Mouse (Mus musculus) forebrain, embryonic 14.5 days (tissue): ENCODE measurements around the gene Col4a4. TPM values are rescaled to one million over a fixed set of nuclear protein-coding genes. Genes with fewer than 3 reads are reported as not detected.
A peak's percentile ranks its signal among the peaks of the same experiment; 100 is the strongest.

ENCODE experiments used
- ATAC-seq: fragments of 200-750 bp; cut with Nextera tagmentation; 2 replicates; pipeline ENCODE4 v1.8.0; 2017; ENCODE audit warnings: mild to moderate bottlenecking, moderate library complexity
- DNase-seq: peaks from one replicate; pipeline ENCODE4 v3.0.0-alpha.2; 2015; ENCODE audit warnings: low spot score
- H3K27ac ChIP-seq: fragments of 300-500 bp; sonication (generic); 2 replicates; pipeline ENCODE4 v1.5.1; 2014; ENCODE audit warnings: low read depth, mild to moderate bottlenecking, control low read depth, low read length, moderate library complexity
- H3K27me3 ChIP-seq: fragments of 300-500 bp; sonication (generic); replicated peaks from 2 replicates; pipeline ENCODE4 v1.6.1; 2014; ENCODE audit warnings: low read length, control low read depth, mixed read lengths; ENCODE audit not compliant: control insufficient read depth, insufficient read depth
- H3K36me3 ChIP-seq: fragments of 300-500 bp; sonication (generic); 2 replicates; pipeline ENCODE4 v1.6.1; 2014; ENCODE audit warnings: low read length, control low read depth; ENCODE audit not compliant: control insufficient read depth, insufficient read depth
- H3K4me1 ChIP-seq: fragments of 300-500 bp; sonication (generic); 2 replicates; pipeline ENCODE4 v1.6.1; 2014; ENCODE audit warnings: antibody characterized with exemption, low read length, control low read depth; ENCODE audit not compliant: control insufficient read depth, insufficient read depth
- H3K4me2 ChIP-seq: fragments of 300-500 bp; sonication (generic); 2 replicates; pipeline ENCODE4 v1.6.1; 2014; ENCODE audit warnings: mild to moderate bottlenecking, control low read depth, low read length
- H3K4me3 ChIP-seq: fragments of 300-500 bp; sonication (generic); 2 replicates; pipeline ENCODE4 v1.5.1; 2014; ENCODE audit warnings: low read depth, low read length, control low read depth
- H3K9ac ChIP-seq: fragments of 300-500 bp; sonication (generic); 2 replicates; pipeline ENCODE4 v1.6.1; 2014; ENCODE audit warnings: mild to moderate bottlenecking, low read length, control low read depth, moderate library complexity
- H3K9me3 ChIP-seq: fragments of 300-500 bp; sonication (generic); replicated peaks from 2 replicates; pipeline ENCODE4 v1.6.1; 2016; ENCODE audit warnings: low read length, control low read depth, mixed read lengths; ENCODE audit not compliant: control insufficient read depth
- WGBS: fragments of 180-500 bp; shearing (Covaris S2); extraction: QIAGEN DNeasy Blood & Tissue Kit; methylation state at CpG from one replicate; pipeline ENCODE4 v1.1.7; 2014; 5-methylcytosine and 5-hydroxymethylcytosine counted together
- polyA plus RNA-seq: library from polyadenylated mRNA; unstranded; fragments of >200 nt; fragmentation: Nextera tagmentation; extraction: Ambion mirVana; gene quantifications from 2 replicates; pipeline ENCODE4 v1.2.1, GENCODE M21; 2014

Gene Col4a4
- 0.21 and 0.24 TPM in 2 replicates for polyA plus RNA-seq

DNA sequence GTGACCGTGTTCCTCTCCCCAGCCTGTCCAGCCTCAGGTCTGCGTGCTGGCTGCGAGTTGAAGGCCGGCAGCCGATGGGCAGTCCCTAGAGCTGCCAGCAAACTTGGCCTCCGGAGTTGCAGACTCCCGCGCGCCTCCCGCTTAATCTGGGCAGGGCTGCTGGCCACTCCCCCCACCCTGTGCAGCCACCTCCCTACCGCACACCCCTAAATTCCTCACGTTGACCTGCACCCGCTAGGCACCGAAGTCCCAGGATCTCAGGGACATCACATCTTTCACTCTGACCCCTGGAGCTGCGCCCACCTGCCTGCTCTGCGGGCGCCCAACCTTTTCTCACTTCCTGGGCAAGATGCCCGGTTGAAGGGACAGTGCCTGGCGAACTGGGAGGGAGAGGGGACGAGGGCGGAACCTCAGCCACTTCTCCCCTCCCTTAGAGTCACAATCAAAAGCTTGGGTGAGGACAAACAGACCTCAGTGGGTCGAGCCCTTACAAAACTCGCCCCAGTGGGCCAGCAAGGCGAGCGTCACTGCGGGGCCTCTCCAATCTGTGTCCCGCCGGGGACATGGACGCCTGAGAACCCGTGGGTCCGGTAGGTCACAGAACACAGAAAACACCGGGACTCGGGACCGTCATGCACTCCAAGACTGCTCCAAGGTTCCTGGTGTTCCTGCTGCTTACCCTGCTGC lies at the start of gene Col4a4, which contains the start of gene Col4a3:
TSS of gene Col4a4 (minus strand) at position 137 of the 687 bp plus-strand sequence.
TSS of gene Col4a3 (plus strand) at position 209 of the 687 bp plus-strand sequence.
- no peak within 1 kb of the TSS for H3K27ac ChIP-seq

DNA sequence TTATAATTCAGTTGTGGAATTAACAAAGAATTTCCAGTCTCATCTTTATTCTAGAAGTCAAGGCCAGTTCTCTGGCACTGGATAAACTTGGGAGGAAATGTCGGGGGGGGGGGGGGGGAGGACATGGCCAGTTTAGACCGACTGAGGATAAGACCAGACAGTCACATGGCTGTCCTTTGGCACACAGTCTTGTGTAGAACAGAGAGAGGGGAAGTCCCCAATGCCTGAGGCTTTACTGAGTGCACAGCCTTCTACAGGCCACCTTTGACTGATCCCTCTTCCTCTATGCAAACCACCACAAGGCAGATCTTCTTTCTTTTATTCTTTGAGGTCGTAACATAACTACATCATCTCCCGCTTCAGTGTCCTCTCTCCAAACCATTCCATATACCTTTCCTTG lies 49.7 kb upstream of the Col4a4 start:
- Histone ChIP-seq H3K27me3 (no peaks in the 10 kb centered on the region), H3K4me2 (no peak overlapping the region), H3K4me3 (no peak overlapping the region), H3K36me3 (no peaks in the 10 kb centered on the region), H3K9me3 (no peaks in the 10 kb centered on the region), H3K27ac (no peak overlapping the region), H3K9ac (no peak overlapping the region), H3K4me1 (0 out of 2 replicates have a peak, but pooled peaks cover 4% of the 10 kb centered on the region)
- DNase-seq (no peak), ATAC-seq (no peak)
- 92% methylated on average over 4 of the region's 4 CpGs for WGBS

More for the DNA sequence above, at the start of gene Col4a4, which contains the start of gene Col4a3:
- peak; percentile 22 for DNase-seq
- H3K4me2 ChIP-seq, result peak within 1 kb of the TSS; percentile 59
- H3K9me3 ChIP-seq, result no peaks in the 10 kb centered on the region
- ATAC-seq, result peak; percentile 52
- H3K4me1 ChIP-seq, result peaks cover 8% of the 10 kb centered on the region
- H3K4me3 ChIP-seq, result peak within 1 kb of the TSS; percentile 26
- WGBS, result 6% methylated on average over 34 of the region's 34 CpGs
- H3K27me3 ChIP-seq, result 0 out of 2 replicates have a peak, but pooled peaks cover 4% of the 10 kb centered on the region
- H3K36me3 ChIP-seq, result no peaks in the 10 kb centered on the region
- H3K9ac ChIP-seq, result peak within 1 kb of the TSS; percentile 53

DNA sequence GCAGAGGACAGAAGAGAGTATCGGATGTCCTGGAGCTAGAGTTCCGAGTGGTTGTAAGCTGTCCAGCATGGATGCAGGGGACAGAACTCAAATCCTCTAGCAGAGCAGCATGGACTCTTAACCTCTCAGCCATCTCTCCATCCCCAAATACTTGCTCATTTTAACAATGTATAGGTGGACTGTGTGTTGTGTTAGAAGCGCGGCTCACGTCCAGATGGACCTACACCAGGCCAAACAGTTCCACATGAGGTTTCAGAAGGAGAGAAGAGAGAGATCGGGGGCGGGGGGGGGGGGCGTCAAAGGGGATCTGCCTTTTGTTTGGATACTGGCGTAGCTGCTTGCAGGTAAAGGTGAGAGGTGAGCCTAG lies 48.6 kb upstream of the Col4a4 start:
- DNase-seq (no peak), ATAC-seq (0 out of 2 replicates have a peak, but pooled peaks have one; percentile 11)
- Histone ChIP-seq H3K27me3 (no peaks in the 10 kb centered on the region), H3K27ac (no peak overlapping the region), H3K36me3 (no peaks in the 10 kb centered on the region), H3K4me2 (no peak overlapping the region), H3K9ac (no peak overlapping the region), H3K9me3 (no peaks in the 10 kb centered on the region), H3K4me3 (no peak overlapping the region), H3K4me1 (0 out of 2 replicates have a peak, but pooled peaks cover 4% of the 10 kb centered on the region)
- WGBS, result 80% methylated on average over 9 of the region's 9 CpGs

DNA sequence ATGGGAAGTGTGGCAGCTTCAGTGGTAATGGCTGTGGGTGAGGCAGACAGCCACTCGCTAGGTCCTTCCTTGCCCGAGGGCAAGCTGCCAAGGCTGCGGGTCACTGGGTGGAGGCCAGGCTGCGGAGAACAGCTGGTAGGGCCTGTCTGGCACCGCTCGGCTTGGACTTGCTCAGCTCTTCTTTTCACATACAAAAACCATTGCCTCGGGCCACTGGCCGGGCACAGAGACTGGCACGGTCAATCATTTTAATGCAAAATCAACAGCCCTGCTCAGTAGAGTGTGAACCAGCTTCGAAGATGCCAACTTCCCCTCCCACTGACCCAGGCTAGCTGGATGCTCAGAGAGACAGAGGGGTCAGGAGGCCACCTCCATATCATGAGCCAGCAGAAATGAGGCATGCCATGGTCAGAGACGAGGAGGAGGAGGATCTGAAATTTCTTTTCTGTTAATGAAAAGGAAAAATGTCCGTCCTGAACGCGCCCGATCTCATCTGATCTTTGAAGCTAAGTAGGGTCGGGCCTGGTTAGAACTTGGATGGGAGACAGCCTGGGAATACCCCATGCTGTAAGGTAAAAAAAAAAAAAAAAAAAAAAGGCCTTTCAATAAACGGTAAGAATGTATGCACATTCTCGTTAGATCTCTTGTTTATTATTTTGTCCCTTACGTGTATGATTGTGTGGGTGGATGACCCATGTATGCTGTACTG lies 48.0 kb upstream of the Col4a4 start:
- H3K36me3 ChIP-seq, result no peaks in the 10 kb centered on the region
- no peak overlapping the region for H3K4me2 ChIP-seq
- WGBS, result 65% methylated on average over 19 of the region's 19 CpGs
- 0 out of 2 replicates have a peak, but pooled peaks cover 4% of the 10 kb centered on the region for H3K4me1 ChIP-seq
- H3K27me3 ChIP-seq, result no peaks in the 10 kb centered on the region
- no peaks in the 10 kb centered on the region for H3K9me3 ChIP-seq
- DNase-seq, result peak; percentile 65
- H3K27ac ChIP-seq, result no peak overlapping the region; the same call in 1 of the 2 replicates
- no peak overlapping the region for H3K4me3 ChIP-seq
- peak; percentile 88 for ATAC-seq
- no peak overlapping the region; the same call in 1 of the 2 replicates for H3K9ac ChIP-seq

DNA sequence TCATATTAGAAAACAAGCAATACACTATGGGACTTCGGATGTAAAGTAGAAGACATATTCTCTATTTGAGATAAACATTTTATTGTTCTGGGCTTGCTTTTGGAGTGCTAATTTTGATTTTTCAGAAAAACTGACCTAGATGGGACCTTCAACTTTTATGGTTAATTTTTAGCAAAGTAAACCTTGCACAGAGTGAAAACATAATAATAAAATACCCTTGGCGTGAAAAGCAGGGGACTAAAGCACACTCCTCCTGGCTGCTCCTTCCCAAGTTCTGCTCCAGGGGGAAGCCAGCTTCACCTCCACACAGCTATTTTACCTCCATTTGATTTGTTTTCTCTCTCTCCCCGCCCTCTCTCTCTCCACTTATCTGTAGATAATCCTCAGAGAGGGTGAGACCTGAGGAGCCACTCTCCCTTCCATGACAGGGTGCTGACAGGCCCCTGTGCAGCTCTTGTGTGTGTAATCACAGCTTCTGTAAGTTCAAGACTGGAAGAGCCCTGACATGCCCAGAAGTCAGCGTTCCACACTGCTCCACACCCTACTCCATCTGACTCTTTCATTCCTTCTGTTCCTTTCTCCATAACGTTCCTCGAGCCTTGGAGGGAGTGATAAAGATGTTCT lies 44.6 kb upstream of the Col4a4 start:
- Histone ChIP-seq H3K9me3 (no peaks in the 10 kb centered on the region), H3K27ac (no peak overlapping the region), H3K9ac (no peak overlapping the region), H3K4me3 (no peak overlapping the region), H3K4me1 (0 out of 2 replicates have a peak, but pooled peaks cover 4% of the 10 kb centered on the region), H3K4me2 (no peak overlapping the region), H3K27me3 (no peaks in the 10 kb centered on the region), H3K36me3 (no peaks in the 10 kb centered on the region)
- WGBS, result 82% methylated on average over 6 of the region's 6 CpGs
- ATAC-seq (no peak), DNase-seq (no peak)

DNA sequence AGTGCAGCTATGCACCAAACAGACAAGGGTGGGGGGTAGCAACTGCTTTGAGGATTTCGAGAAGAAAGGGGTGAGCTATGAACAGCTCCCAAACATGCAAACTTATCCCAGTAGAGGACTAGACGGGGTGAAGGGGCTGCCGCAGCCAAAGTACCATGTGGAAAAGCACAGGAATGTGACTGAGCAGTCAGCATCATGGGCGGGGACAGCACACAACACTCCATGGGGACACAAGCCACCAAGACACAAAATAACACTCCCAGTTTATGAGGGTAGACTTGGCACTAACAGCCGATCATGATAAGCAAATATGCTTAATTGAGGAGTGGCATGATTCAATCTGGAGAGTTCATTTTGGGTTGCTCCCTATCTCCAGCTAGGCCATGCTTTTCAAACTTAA lies 42.8 kb upstream of the Col4a4 start:
- Histone ChIP-seq H3K9ac (no peak overlapping the region), H3K36me3 (no peaks in the 10 kb centered on the region), H3K4me1 (0 out of 2 replicates have a peak, but pooled peaks cover 2% of the 10 kb centered on the region), H3K27ac (no peak overlapping the region), H3K4me3 (no peak overlapping the region), H3K4me2 (no peak overlapping the region), H3K27me3 (no peaks in the 10 kb centered on the region), H3K9me3 (no peaks in the 10 kb centered on the region)
- ATAC-seq, result no peak
- WGBS, result 85% methylated on average over 5 of the region's 5 CpGs
- no peak for DNase-seq

DNA sequence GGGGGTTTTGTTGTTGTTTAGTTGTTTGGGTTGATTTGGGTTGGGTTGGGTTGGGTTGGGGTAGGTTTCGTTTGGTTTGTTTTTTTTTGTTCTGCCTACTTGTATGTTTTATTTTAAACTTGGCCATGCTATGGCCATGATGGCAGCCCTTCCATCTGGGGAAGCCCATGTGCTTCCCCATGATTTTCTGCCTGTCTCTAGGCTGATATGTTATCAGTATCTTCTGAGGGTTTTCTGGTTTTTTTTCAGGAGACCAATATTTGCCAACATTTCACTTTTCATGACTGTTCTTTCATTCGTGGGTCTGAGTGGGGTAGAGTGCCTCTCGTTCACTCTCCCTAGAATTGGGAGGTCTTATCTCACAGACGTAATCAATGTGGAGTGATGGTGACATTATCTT lies 41.0 kb upstream of the Col4a4 start:
- Histone ChIP-seq H3K9ac (no peak overlapping the region), H3K9me3 (no peaks in the 10 kb centered on the region), H3K4me1 (no peaks in the 10 kb centered on the region), H3K36me3 (no peaks in the 10 kb centered on the region), H3K27me3 (no peaks in the 10 kb centered on the region), H3K4me3 (no peak overlapping the region), H3K27ac (no peak overlapping the region), H3K4me2 (no peak overlapping the region)
- ATAC-seq (no peak), DNase-seq (no peak)
- 89% methylated on average over 4 of the region's 4 CpGs for WGBS

DNA sequence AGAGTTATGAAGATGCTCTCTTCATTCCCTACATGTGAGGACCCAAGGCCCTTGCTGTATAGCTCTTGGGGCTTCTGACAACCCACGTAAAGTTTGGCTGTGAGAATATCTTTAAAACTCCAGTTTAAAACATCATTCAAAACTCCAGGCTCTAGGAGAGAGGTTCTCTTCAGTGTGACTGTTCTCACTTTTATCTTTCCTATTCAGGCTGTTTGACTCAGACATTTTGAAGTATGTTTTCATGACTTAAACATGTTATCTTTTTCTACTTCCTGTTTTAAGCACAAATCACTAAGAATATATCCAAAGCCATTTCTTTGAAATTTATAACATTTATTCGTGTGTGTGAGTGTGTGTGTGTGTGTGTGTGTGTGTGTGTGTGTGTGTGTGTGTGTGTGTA lies 38.8 kb upstream of the Col4a4 start:
- H3K27ac ChIP-seq, result no peak overlapping the region
- no peaks in the 10 kb centered on the region for H3K4me1 ChIP-seq
- H3K4me2 ChIP-seq, result no peak overlapping the region
- H3K4me3 ChIP-seq, result no peak overlapping the region
- no peak for ATAC-seq
- no peak overlapping the region for H3K9ac ChIP-seq
- DNase-seq, result no peak
- H3K27me3 ChIP-seq, result no peaks in the 10 kb centered on the region
- 91% methylated on average over 2 of the region's 2 CpGs for WGBS
- H3K36me3 ChIP-seq, result no peaks in the 10 kb centered on the region
- H3K9me3 ChIP-seq, result no peaks in the 10 kb centered on the region
